Mouse (Mus musculus) E14TG2a.4 (cell line): ENCODE measurements around the gene Prr36.
A peak's percentile ranks its signal among the peaks of the same experiment; 100 is the strongest.
"Not testable (repeated sequence)": the region's sequence is repeated elsewhere in the genome, so short reads cannot be mapped to it uniquely, and the experiment has no call there.

Source experiments
- H3K27me3 ChIP-seq: 2 replicates; pipeline ENCODE4 v1.6.1; 2014; ENCODE audit warnings: low read length, control low read depth; ENCODE audit not compliant: insufficient read depth
- H3K36me3 ChIP-seq: 2 replicates; pipeline ENCODE4 v1.6.1; 2014; ENCODE audit warnings: low read length, control low read depth; ENCODE audit not compliant: insufficient read depth
- H3K4me1 ChIP-seq: replicated peaks from 2 replicates; pipeline ENCODE4 v1.6.1; 2014; ENCODE audit warnings: low read depth, low read length, control low read depth
- H3K4me3 ChIP-seq: replicated peaks from 2 replicates; pipeline ENCODE4 v1.5.1; 2014; ENCODE audit warnings: mild to moderate bottlenecking, low read length
- H3K9me3 ChIP-seq: 2 replicates; pipeline ENCODE4 v1.6.1; 2014; ENCODE audit warnings: low read length, control low read depth
- CTCF ChIP-seq: conservative IDR thresholded peaks from 2 replicates; pipeline ENCODE4 v1.5.1; 2014; ENCODE audit warnings: low read length
- NANOG ChIP-seq: IDR thresholded peaks from 2 replicates; pipeline ENCODE4 v1.6.1; 2014; ENCODE audit warnings: borderline replicate concordance, low read length, mixed read lengths
- POU5F1 ChIP-seq: IDR thresholded peaks from 2 replicates; pipeline ENCODE4 v1.6.1; 2014; ENCODE audit warnings: low read length, borderline replicate concordance

Gene Prr36

GRCm38 (mm10) chr8:4257350-4257749 is 40.1 kb upstream of the Prr36 start:
- Histone ChIP-seq H3K36me3 (peaks cover 69% of the 10 kb centered on the region), H3K4me3 (no peak overlapping the region), H3K27me3 (no peaks in the 10 kb centered on the region), H3K4me1 (peaks cover 45% of the 10 kb centered on the region), H3K9me3 (no peaks in the 10 kb centered on the region)
- TF ChIP-seq POU5F1 (no peak), CTCF (no peak), NANOG (no peak)

- H3K9me3 ChIP-seq = no peaks in the 10 kb centered on the region
- no peaks in the 10 kb centered on the region for H3K27me3 ChIP-seq
- TF ChIP-seq CTCF (no peak), NANOG (no peak), POU5F1 (no peak)
- peaks cover 65% of the 10 kb centered on the region for H3K36me3 ChIP-seq
- no peak overlapping the region for H3K4me3 ChIP-seq
- H3K4me1 ChIP-seq = peaks cover 50% of the 10 kb centered on the region
These were observed 39.7 kb upstream of the Prr36 start for GRCm38 (mm10) chr8:4256911-4257310.

DNA sequence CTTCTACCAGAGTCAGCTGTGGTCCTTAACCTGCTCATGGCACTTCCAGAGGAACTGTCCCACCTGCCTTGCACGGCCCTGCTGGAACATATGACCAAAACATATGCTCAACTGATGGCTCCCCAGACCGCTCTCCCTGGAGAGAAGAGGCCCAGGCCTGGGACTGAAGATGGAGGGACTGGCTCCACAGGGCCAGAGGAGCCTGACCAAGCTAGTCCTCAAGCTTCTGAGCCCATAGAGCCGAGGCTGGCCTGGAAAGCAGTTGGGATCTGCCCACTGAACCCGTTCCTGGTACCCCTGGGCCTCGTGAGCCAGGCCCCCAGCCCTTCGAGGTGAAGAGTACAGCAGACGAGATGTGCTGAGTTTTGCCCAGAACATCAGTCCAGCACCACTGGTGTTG is 38.2 kb upstream of the Prr36 start:
- not testable (repeated sequence) for H3K27me3 ChIP-seq, H3K4me3 ChIP-seq, H3K9me3 ChIP-seq
- Histone ChIP-seq H3K36me3 (peaks cover 51% of the 10 kb centered on the region), H3K4me1 (peaks cover 60% of the 10 kb centered on the region)

DNA sequence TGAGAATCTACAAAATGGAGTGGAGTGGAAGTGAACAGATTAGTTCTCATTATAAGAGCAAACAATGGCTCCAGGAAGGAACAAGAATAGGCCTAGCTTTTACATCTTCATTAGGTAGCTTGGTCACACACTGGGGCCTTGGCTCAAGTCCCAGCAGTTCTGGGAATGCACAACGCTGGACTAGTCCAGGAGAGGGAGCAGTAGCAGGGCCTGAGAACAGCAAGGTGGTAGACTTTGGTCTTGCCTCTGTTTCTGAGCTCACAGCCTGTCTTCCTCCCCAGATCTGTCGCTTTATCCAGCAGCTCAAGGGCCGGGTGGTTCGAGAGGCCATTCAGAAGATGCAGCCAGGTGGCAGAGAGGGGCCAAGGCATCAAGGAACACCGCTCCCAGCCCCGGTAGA is 36.7 kb upstream of the Prr36 start:
- TF ChIP-seq CTCF (no peak), POU5F1 (no peak), NANOG (no peak)
- H3K4me3 ChIP-seq = peak overlapping the region; percentile 86
- peaks cover 10% of the 10 kb centered on the region for H3K27me3 ChIP-seq
- peaks cover 38% of the 10 kb centered on the region for H3K36me3 ChIP-seq
- H3K9me3 ChIP-seq = no peaks in the 10 kb centered on the region
- peaks cover 62% of the 10 kb centered on the region for H3K4me1 ChIP-seq

DNA sequence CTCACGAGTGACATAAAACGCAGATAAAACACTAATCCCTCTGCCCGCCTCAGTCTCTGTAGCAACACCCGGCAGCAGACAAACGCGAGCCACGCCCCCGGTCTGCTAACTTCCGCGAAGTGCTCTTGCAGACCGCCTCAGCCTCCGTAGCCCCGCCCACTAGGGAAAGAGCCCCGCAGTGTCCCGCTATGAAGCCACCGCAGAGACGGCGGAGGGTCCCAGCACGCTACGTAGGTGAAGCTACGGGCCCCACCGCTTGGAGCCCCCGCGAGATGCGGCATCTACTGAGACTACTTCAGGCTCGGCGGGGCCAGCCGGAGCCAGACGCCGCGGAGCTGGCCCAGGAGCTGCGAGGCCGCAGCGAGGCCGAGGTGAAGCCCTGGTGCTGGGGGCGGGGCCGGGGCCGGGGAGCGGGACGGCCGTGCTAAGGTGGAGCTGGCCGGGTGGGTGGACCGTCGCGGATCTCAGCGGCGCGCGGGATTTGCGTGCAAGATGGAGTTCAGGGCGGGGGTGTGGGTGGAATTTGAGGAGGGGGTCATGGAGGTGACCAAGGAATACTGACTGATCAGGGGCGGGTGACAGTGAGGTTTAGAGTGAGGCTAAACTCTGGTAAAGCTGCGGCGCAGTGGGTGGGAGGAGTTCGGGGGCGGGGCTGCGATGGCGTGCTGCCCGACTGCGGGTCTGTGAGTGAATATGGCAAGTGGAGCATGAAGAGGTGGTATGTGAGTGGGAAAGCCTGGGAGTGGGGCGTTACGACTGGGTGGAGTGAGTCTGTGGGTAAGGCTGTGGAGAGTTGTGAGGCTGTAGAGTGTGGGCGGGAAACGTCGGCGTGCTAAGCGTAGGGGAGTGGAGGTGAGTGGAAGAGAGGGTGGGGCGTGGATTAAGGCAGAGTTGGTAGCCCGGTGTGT is 35.9 kb upstream of the Prr36 start, which contains the start of gene Snapc2:
Gene Snapc2 (plus strand): TSS at position 147 of the 908 bp plus-strand sequence.
- H3K9me3 ChIP-seq = no peaks in the 10 kb centered on the region
- peaks cover 70% of the 10 kb centered on the region for H3K4me1 ChIP-seq
- H3K27me3 ChIP-seq = peaks cover 13% of the 10 kb centered on the region
- H3K4me3 ChIP-seq = peak within 1 kb of the TSS; percentile 86
- H3K36me3 ChIP-seq = peaks cover 45% of the 10 kb centered on the region
- no peak for TF ChIP-seq POU5F1
- TF ChIP-seq NANOG = no peak
- no peak for TF ChIP-seq CTCF

DNA sequence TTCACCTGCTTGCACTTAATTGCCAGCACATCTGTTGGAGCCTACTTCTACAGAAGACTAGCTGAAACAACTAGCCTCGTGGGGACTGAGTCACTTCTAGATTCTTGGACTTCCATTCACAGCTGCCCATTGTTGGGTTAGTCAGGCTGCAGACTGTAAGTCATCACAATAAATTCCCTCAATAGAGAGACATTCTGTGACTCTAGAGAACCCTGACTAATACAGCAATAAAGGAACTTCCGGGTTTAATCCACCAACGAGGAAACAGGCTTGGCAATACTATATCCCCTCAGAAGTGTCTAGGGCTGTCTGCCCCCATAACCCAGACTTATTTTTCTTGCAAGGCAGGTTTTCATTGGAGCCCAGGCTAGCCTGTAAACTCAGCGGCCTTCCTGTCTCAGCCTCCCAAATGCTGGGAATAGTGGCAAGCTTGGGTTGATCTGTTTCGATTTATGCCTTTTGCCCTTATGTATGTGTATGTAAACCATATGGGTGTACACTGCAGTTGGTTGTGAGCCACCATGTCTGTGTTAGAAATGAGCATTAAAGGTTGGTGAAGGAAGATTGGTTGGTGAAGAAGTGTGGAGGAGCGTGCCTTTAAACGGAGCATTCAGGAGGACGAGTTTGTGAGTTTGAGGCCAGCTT is 35.0 kb upstream of the Prr36 start:
- TF ChIP-seq NANOG = no peak
- TF ChIP-seq CTCF = no peak
- TF ChIP-seq POU5F1 = no peak
- peak overlapping the region; percentile 86 for H3K4me3 ChIP-seq
- peaks cover 13% of the 10 kb centered on the region for H3K27me3 ChIP-seq
- peaks cover 40% of the 10 kb centered on the region for H3K36me3 ChIP-seq
- peaks cover 70% of the 10 kb centered on the region for H3K4me1 ChIP-seq
- no peaks in the 10 kb centered on the region for H3K9me3 ChIP-seq

DNA sequence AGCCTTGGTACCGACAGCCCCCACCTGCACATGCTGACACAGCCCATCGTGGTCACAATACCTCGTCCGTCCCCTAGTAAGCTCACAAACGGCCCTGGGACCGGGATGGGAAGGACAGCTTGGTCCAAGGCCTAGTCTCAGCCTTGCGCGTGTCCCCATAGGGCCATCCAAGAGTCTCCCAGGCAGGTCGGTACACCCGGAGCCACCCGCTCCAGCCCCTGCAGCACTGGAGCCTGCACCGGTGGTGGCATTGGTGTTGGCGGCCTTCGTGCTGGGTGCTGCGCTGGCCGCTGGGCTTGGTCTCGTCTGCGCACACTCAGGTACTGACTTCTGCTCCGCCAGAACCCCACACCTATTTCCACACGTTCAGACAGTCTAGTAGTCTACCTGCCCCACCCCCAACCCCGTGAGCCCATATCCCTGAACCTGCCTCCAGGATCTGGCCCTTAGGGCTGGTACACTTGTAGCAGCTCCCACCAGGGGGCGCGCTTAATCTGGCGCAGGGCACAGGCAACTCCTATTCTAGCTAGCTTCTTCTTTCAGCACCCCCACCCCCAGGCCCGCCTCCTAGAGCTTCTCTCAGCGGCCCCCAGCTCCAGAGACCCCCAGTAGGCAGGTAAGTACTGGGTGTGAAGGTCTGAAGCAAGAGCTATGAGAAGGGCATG is 33.2 kb upstream of the Prr36 start:
- H3K27me3 ChIP-seq = peaks cover 13% of the 10 kb centered on the region
- H3K36me3 ChIP-seq = peaks cover 38% of the 10 kb centered on the region
- TF ChIP-seq CTCF = peak; percentile 27
- no peak for TF ChIP-seq POU5F1
- TF ChIP-seq NANOG = no peak
- no peaks in the 10 kb centered on the region for H3K9me3 ChIP-seq
- H3K4me1 ChIP-seq = peaks cover 76% of the 10 kb centered on the region
- peak overlapping the region; percentile 71 for H3K4me3 ChIP-seq

- Histone ChIP-seq H3K27me3 (peaks cover 13% of the 10 kb centered on the region), H3K9me3 (no peaks in the 10 kb centered on the region), H3K4me1 (peaks cover 74% of the 10 kb centered on the region), H3K36me3 (peaks cover 38% of the 10 kb centered on the region), H3K4me3 (peak overlapping the region; percentile 71)
- TF ChIP-seq NANOG (no peak), POU5F1 (no peak), CTCF (no peak)
These were observed 32.0 kb upstream of the Prr36 start for GRCm38 (mm10) chr8:4249213-4249612.
